ENCODE assay signal across 19 mouse cellular contexts in genomic region chr5:73955005-73955404, GRCm38 (mm10).
DNase-seq lines count a peak whose midpoint lies in the region; ATAC-seq lines count a peak whose summit lies in the region.
"Had no signal": no experiment of that assay in that cellular context is flagged by ENCODE, and none has a peak within 500 bp of the region (broad histone marks: within the 10 kb centered on the region; RNA-seq: fewer than 3 reads in every experiment).

No protein-coding gene starts in this region.

- no peaks in the 10 kb centered on the region for H3K36me3 ChIP-seq in forebrain, embryonic 15.5 days
- H3K36me3 ChIP-seq: embryonic facial prominence, embryonic 10.5 days; limb, embryonic 12.5 days had no signal

- whole genome bisulfite sequencing in forebrain, embryonic 15.5 days: 75% methylated on average over 4 of the region's 4 CpGs

- no peak overlapping the region for H3K27ac ChIP-seq in forebrain, embryonic 15.5 days (replicated peaks)
- H3K27ac ChIP-seq: embryonic facial prominence, embryonic 10.5 days; limb, embryonic 12.5 days; liver, embryonic 14.5 days had no signal

- H3K4me3 ChIP-seq in forebrain, embryonic 15.5 days: no peak overlapping the region
- H3K4me3 ChIP-seq: embryonic facial prominence, embryonic 10.5 days; limb, embryonic 12.5 days had no signal

- DNase-seq in right cerebral cortex, adult 2 months (ENCODE audit: low spot score in 2 of 2): peak; percentile 43 to 53
- no peak for DNase-seq in right cerebral cortex, postnatal 14 days
- DNase-seq in cerebellum, adult 9-10 months: peak; percentile 71
- DNase-seq in left cerebral cortex, adult 18-20 months (ENCODE audit: low spot score in 2 of 2): peak; percentile 45 to 59
- DNase-seq in telencephalon, adult 2 months (ENCODE audit: low read depth, low spot score): peak; percentile 89
- DNase-seq in B cell, adult 2 months: no peak
- DNase-seq in lung, postnatal 10 days: no peak
- DNase-seq: gastrocnemius, postnatal 25 days; kidney, adult 8-10 months; kidney, postnatal 25 days; midbrain, embryonic 14.5 days; thymus, adult 18-20 months had no signal

- peaks cover 12% of the 10 kb centered on the region for H3K4me1 ChIP-seq in forebrain, embryonic 15.5 days

- H3K9ac ChIP-seq in forebrain, embryonic 15.5 days (replicated peaks): no peak overlapping the region
- H3K9ac ChIP-seq: limb, embryonic 12.5 days; liver, embryonic 14.5 days had no signal

- H3K4me2 ChIP-seq in forebrain, embryonic 15.5 days (replicated peaks): no peak overlapping the region
- H3K4me2 ChIP-seq: heart, embryonic 11.5 days; limb, embryonic 12.5 days had no signal

- H3K9me3 ChIP-seq in forebrain, embryonic 15.5 days: no peaks in the 10 kb centered on the region
- H3K9me3 ChIP-seq: embryonic facial prominence, embryonic 10.5 days; limb, embryonic 12.5 days had no signal

- H3K27me3 ChIP-seq in forebrain, embryonic 15.5 days: no peaks in the 10 kb centered on the region
- H3K27me3 ChIP-seq: limb, embryonic 12.5 days had no signal

- no peak for ATAC-seq in forebrain, embryonic 15.5 days (replicated peaks)
- ATAC-seq: CD4-positive, CD25-positive, alpha-beta regulatory T cell, adult 4 months; forebrain, embryonic 16.5 days had no signal

Comparison
In these comparisons a context has a peak if more than half of its experiments do, and no peak if none do; other contexts are left out.
1. DNase-seq: peak in right cerebral cortex, adult 2 months (2 of 2), cerebellum, adult 9-10 months (single experiment), left cerebral cortex, adult 18-20 months (2 of 2) and telencephalon, adult 2 months (single experiment); none in right cerebral cortex, postnatal 14 days (single experiment), B cell, adult 2 months (0 of 2) and lung, postnatal 10 days (single experiment).